Mouse (Mus musculus): ENCODE data around the gene Ercc6l2. TPM values are rescaled to one million over a fixed set of nuclear protein-coding genes. Genes with fewer than 3 reads are reported as not detected.

Ercc6l2 gene
- polyA plus RNA-seq, 1 experiment = 6.2 TPM

DNA sequence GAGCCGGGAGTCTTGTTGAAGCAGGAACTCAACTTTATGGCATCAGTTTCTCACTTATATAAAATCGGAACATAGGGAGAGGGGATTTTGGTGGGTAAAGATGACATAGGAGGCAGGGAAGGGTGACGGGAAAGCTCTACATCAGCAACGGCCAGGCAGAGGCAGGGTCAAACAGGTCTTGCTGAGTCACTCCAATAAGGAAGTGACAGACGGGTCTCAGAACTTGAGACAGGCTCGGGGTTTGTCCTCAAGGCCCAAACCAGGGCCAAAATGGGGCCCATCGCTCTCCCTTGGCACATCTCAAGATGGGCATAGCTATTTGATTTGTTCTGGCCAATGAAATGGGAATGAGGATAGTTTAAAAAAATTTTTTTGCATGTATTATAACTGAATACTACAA, 128.6 kb downstream of the Ercc6l2 start:
- no peak for DNase-seq
- no peak for TF ChIP-seq CTCF (IDR thresholded peaks at IDR 0.05; ENCODE audit: borderline replicate concordance, control insufficient read depth, extremely low read depth, insufficient read depth, low read length, poor library complexity)
- no peak for TF ChIP-seq POLR2A (IDR thresholded peaks at IDR 0.05; ENCODE audit: control insufficient read depth, extremely low read depth, insufficient read depth, low read length, poor library complexity)
- WGBS = 80% methylated on average over 7 of the region's 7 CpGs
- H3K27me3 ChIP-seq (ENCODE audit: control insufficient read depth, insufficient read depth, low read length) = no peaks in the 10 kb centered on the region
- no peak overlapping the region for H3K27ac ChIP-seq (ENCODE audit: control insufficient read depth, insufficient read depth, low read length)
- H3K4me1 ChIP-seq (replicated peaks; ENCODE audit: control insufficient read depth, insufficient read depth, low read length) = no peaks in the 10 kb centered on the region
- no peaks in the 10 kb centered on the region for H3K36me3 ChIP-seq (ENCODE audit: control insufficient read depth, insufficient read depth, low read length)
- H3K4me3 ChIP-seq (ENCODE audit: control insufficient read depth, insufficient read depth, low read length) = no peak overlapping the region

DNA sequence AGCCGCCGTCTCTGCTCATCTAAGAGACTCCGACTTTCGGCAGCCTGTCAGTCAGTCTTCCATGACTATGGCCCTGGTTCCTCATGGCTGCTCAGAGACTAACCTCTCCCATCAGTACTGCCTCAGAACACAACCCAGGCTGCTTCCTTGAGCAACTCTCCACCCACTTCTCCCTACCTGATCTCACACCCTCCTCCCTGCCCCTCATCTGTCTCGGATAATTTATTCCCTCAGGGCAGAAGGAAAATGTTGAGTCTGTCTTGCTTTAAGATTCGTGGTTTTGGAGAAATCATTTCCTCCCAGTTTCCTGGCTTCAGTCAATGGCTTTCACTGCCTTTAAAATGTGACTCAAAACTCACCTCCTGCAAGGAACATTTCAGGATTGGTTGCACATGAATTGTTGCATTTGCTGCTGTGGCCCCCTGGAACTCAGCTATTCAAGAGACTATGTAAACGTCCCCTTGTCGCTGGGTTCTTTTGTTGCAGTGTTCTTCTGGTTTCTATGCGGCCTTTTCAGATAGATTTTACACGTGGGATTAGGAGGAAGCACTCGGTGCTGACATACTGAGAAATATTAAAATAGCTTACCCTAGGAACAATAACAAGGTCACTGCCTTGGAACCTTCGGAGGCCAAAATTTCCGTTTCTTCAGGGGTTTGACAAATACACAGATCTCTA, 129.4 kb downstream of the Ercc6l2 start:
- H3K27me3 ChIP-seq (ENCODE audit: control insufficient read depth, insufficient read depth, low read length) = no peaks in the 10 kb centered on the region
- DNase-seq = no peak
- no peak overlapping the region for H3K4me3 ChIP-seq (ENCODE audit: control insufficient read depth, insufficient read depth, low read length)
- H3K27ac ChIP-seq (ENCODE audit: control insufficient read depth, insufficient read depth, low read length) = no peak overlapping the region
- 72% methylated on average over 13 of the region's 13 CpGs for WGBS
- no peaks in the 10 kb centered on the region for H3K4me1 ChIP-seq (replicated peaks; ENCODE audit: control insufficient read depth, insufficient read depth, low read length)
- no peaks in the 10 kb centered on the region for H3K36me3 ChIP-seq (ENCODE audit: control insufficient read depth, insufficient read depth, low read length)
- TF ChIP-seq POLR2A (IDR thresholded peaks at IDR 0.05; ENCODE audit: control insufficient read depth, extremely low read depth, insufficient read depth, low read length, poor library complexity) (no peak), CTCF (IDR thresholded peaks at IDR 0.05; ENCODE audit: borderline replicate concordance, control insufficient read depth, extremely low read depth, insufficient read depth, low read length, poor library complexity) (no peak)

Other genes with a start within 250 kb of the Ercc6l2 start
- 27.2 and 30.2 TPM in 2 replicates for gene Ptch1, start 241.6 kb upstream of the Ercc6l2 start, polyA plus RNA-seq (2012; rRNA removed)